Comparison of ENCODE assay signal across 8 mouse cellular contexts in the genomic region with DNA sequence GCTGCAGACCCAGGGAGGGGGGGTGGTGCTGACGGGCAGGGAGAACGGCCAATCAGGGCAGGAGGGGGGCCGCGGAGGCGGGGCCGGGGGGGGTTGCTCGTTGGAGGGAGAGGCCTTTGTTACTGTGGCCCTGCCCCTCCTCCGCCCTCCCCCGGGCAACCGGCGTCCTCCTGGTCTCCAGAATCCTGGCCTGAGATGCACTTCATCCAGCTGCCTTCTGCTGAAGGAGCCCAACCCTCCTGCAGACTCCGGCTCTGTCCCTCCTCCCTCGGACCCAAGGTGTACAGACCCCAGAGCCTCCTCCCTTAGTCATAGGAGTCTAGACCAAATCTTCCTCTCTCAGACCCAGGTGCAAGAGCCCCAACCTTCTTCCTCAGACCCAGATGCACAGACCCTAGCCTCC. TPM values are rescaled to one million over a fixed set of nuclear protein-coding genes. Genes with fewer than 3 reads are reported as not detected.
DNase-seq lines count a peak whose midpoint lies in the region; ATAC-seq and TF ChIP-seq lines count a peak whose summit lies in the region.

No protein-coding gene starts in this region.

- H3K9me3 ChIP-seq in lung, embryonic 16.5 days (ENCODE audit: control insufficient read depth, low read length): no peaks in the 10 kb centered on the region
- no peaks in the 10 kb centered on the region for H3K9me3 ChIP-seq in hindbrain, postnatal 0 days (ENCODE audit: low read length)

- H3K27me3 ChIP-seq in lung, embryonic 16.5 days (ENCODE audit: control insufficient read depth, insufficient read depth, low read depth, low read length): peaks cover 6% of the 10 kb centered on the region; the same call in 1 of the 2 replicates
- no peaks in the 10 kb centered on the region for H3K27me3 ChIP-seq in hindbrain, postnatal 0 days (ENCODE audit: insufficient read depth, low read length)

- peak overlapping the region; percentile 75 for H3K4me2 ChIP-seq in lung, embryonic 16.5 days (ENCODE audit: low read depth, low read length)
- peak overlapping the region; percentile 73 for H3K4me2 ChIP-seq in hindbrain, postnatal 0 days (ENCODE audit: low read depth, low read length)

- peak; percentile 82 for ATAC-seq in lung, embryonic 16.5 days (ENCODE audit: low read depth)
- ATAC-seq in hindbrain, postnatal 0 days: peak; percentile 89

- no peak overlapping the region for H3K27ac ChIP-seq in lung, embryonic 16.5 days (ENCODE audit: low read length)
- peak overlapping the region; percentile 82 for H3K27ac ChIP-seq in hindbrain, postnatal 0 days

- peak overlapping the region; percentile 62 for H3K9ac ChIP-seq in lung, embryonic 16.5 days (ENCODE audit: low read length)
- H3K9ac ChIP-seq in hindbrain, postnatal 0 days (replicated peaks; ENCODE audit: low read length): peak overlapping the region; percentile 91

- no peak for TF ChIP-seq CTCF in hindbrain, postnatal 0 days (IDR thresholded peaks at IDR 0.05; ENCODE audit: low read depth)

- no peaks in the 10 kb centered on the region for H3K36me3 ChIP-seq in lung, embryonic 16.5 days (ENCODE audit: control insufficient read depth, insufficient read depth, low read length)
- no peaks in the 10 kb centered on the region for H3K36me3 ChIP-seq in hindbrain, postnatal 0 days (ENCODE audit: insufficient read depth, low read length)

- no peak for DNase-seq in lung, postnatal 36 days
- peak; percentile 92 to 94 for DNase-seq in cerebellum, postnatal 14 days
- DNase-seq in frontal cortex, postnatal 14 days (ENCODE audit: low spot score in 2 of 2): peak; percentile 68 to 72
- DNase-seq in hindbrain, postnatal 0 days (ENCODE audit: low spot score): peak; percentile 88
- DNase-seq in liver: peak; percentile 52
- peak; percentile 82 for DNase-seq in right cerebral cortex, postnatal 14 days
- DNase-seq in thymus, postnatal 10 days (ENCODE audit: low spot score in 2 of 2): no peak

- H3K4me1 ChIP-seq in lung, embryonic 16.5 days (replicated peaks; ENCODE audit: control insufficient read depth, insufficient read depth, low read length): peaks cover 2% of the 10 kb centered on the region; the same call in 1 of the 2 replicates
- peaks cover 8% of the 10 kb centered on the region; the same call in 1 of the 2 replicates for H3K4me1 ChIP-seq in hindbrain, postnatal 0 days (ENCODE audit: insufficient read depth, low read length)

- WGBS in lung, embryonic 16.5 days: 1% methylated on average over 7 of the region's 13 CpGs
- 0% methylated on average over 7 of the region's 13 CpGs for WGBS in hindbrain, postnatal 0 days

- peak overlapping the region; percentile 50 for H3K4me3 ChIP-seq in lung, embryonic 16.5 days (ENCODE audit: low read length)
- peak overlapping the region; percentile 78 for H3K4me3 ChIP-seq in hindbrain, postnatal 0 days (ENCODE audit: low read length)

RNA-seq across cellular contexts. Expression of a gene that starts 0.3 kb away (rescaled TPM):
- polyA plus RNA-seq in lung, embryonic 16.5 days (2015; fragmentation: Nextera tagmentation; extraction: Ambion mirVana): 0.15 and 0.38 TPM in 2 replicates
- total RNA-seq in hindbrain, postnatal 0 days (2014; rRNA removed): 64.7 and 69.9 TPM in 2 replicates
- polyA plus RNA-seq in hindbrain, postnatal 0 days (2015; fragmentation: Nextera tagmentation; extraction: Ambion mirVana): 8.0 and 8.6 TPM in 2 replicates

RNA-seq across cellular contexts. Expression of a gene that starts 15.6 kb away (rescaled TPM):
- polyA plus RNA-seq in lung, embryonic 16.5 days (2015; fragmentation: Nextera tagmentation; extraction: Ambion mirVana): not detected in 2 replicates
- total RNA-seq in hindbrain, postnatal 0 days (2014; rRNA removed): 0.05 TPM in 1 of 2 replicates, not detected in the other
- polyA plus RNA-seq in hindbrain, postnatal 0 days (2015; fragmentation: Nextera tagmentation; extraction: Ambion mirVana): not detected in 2 replicates

RNA-seq across cellular contexts. Expression of a gene that starts 27.2 kb away (rescaled TPM):
- polyA plus RNA-seq in lung, embryonic 16.5 days (2015; fragmentation: Nextera tagmentation; extraction: Ambion mirVana): 2.8 and 3.7 TPM in 2 replicates
- total RNA-seq in hindbrain, postnatal 0 days (2014; rRNA removed): 15.8 and 20.1 TPM in 2 replicates
- polyA plus RNA-seq in hindbrain, postnatal 0 days (2015; fragmentation: Nextera tagmentation; extraction: Ambion mirVana): 23.1 and 25.8 TPM in 2 replicates

RNA-seq across cellular contexts. Expression of a gene that starts 46.3 kb away (rescaled TPM):
- polyA plus RNA-seq in lung, embryonic 16.5 days (2015; fragmentation: Nextera tagmentation; extraction: Ambion mirVana): 0.49 TPM in 1 of 2 replicates, not detected in the other
- 2.6 TPM in 1 of 2 replicates, not detected in the other for total RNA-seq in hindbrain, postnatal 0 days (2014; rRNA removed)
- polyA plus RNA-seq in hindbrain, postnatal 0 days (2015; fragmentation: Nextera tagmentation; extraction: Ambion mirVana): 0.43 and 0.83 TPM in 2 replicates

RNA-seq across cellular contexts. Expression of a gene that starts 46.3 kb away (rescaled TPM):
- polyA plus RNA-seq in lung, embryonic 16.5 days (2015; fragmentation: Nextera tagmentation; extraction: Ambion mirVana): 348 and 368 TPM in 2 replicates
- total RNA-seq in hindbrain, postnatal 0 days (2014; rRNA removed): 42.1 and 42.9 TPM in 2 replicates
- 148 and 149 TPM in 2 replicates for polyA plus RNA-seq in hindbrain, postnatal 0 days (2015; fragmentation: Nextera tagmentation; extraction: Ambion mirVana)

Comparison
In these comparisons a context has a peak if more than half of its experiments do, and no peak if none do; other contexts are left out.
1. DNase-seq: peak in cerebellum, postnatal 14 days (2 of 2), frontal cortex, postnatal 14 days (2 of 2), hindbrain, postnatal 0 days (single experiment), liver (single experiment) and right cerebral cortex, postnatal 14 days (single experiment); none in lung, postnatal 36 days (single experiment) and thymus, postnatal 10 days (0 of 2).